Mouse (Mus musculus): ENCODE measurements around the gene Tfap2e. TPM values are rescaled to one million over a fixed set of nuclear protein-coding genes. Genes with fewer than 3 reads are reported as not detected.

Gene Tfap2e
- polyA plus RNA-seq, 1 experiment from 2014 or later: not detected

- 22% methylated on average over 10 of the region's 10 CpGs for WGBS
- peaks cover 14% of the 10 kb centered on the region for H3K36me3 ChIP-seq
- H3K4me2 ChIP-seq: no peak overlapping the region
- peaks cover 50% of the 10 kb centered on the region for H3K27me3 ChIP-seq (replicated peaks)
- no peaks in the 10 kb centered on the region for H3K9me3 ChIP-seq (replicated peaks)
- no peak overlapping the region for H3K4me3 ChIP-seq
- no peak for ATAC-seq (ENCODE audit: insufficient number of reproducible peaks, low FRiP score)
- H3K9ac ChIP-seq: no peak overlapping the region
- peaks cover 24% of the 10 kb centered on the region for H3K4me1 ChIP-seq (replicated peaks)
- H3K27ac ChIP-seq (ENCODE audit: poor library complexity, severe bottlenecking): no peak overlapping the region
Observed at GRCm38 (mm10) chr4:126739966-126740676, 4.1 kb upstream of the Tfap2e start.

DNA sequence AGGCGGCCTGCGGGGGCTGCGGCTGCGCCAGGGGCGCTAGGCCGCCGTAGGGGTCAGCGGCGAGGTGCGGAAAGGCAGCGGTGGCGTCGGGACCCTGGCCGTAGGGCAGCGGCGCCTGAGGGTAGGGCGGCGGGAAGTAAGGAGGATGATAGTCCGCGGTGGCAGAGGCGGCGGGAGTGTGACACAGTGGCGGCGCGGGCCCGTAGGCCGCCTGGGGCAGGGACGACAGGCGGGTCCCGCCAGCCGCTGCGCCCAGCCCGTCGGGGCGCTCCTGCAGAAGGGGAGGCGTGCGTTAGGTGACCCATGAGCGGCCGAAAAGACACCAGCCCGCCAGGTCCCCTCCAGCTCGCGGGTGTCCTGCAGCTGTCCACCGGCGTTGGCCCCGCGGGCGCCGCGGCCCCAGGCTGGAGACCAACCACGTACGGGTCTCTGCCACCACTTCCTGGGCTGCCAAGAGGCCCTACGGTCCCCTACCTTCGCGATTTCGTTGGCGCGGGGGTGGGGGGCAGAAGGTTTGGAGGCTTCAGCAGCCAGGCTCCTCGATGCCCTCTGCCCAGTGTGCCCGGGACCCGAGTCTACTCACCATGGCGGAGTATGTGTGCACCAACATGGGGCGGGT is 549 bp downstream of the Tfap2e start:
- H3K9ac ChIP-seq: peak overlapping the region; percentile 59
- H3K27ac ChIP-seq (ENCODE audit: poor library complexity, severe bottlenecking): no peak overlapping the region
- WGBS: 2% methylated on average over 58 of the region's 62 CpGs
- H3K36me3 ChIP-seq: no peaks in the 10 kb centered on the region
- peaks cover 20% of the 10 kb centered on the region for H3K4me1 ChIP-seq (replicated peaks)
- peaks cover 95% of the 10 kb centered on the region for H3K27me3 ChIP-seq (replicated peaks)
- no peaks in the 10 kb centered on the region for H3K9me3 ChIP-seq (replicated peaks)
- ATAC-seq (ENCODE audit: insufficient number of reproducible peaks, low FRiP score): peak; percentile 37
- peak overlapping the region; percentile 74 for H3K4me2 ChIP-seq
- H3K4me3 ChIP-seq: peak overlapping the region; percentile 45

GRCm38 (mm10) chr4:126734700-126735381 is 1.2 kb downstream of the Tfap2e start:
- Histone ChIP-seq H3K4me3 (peak overlapping the region; percentile 45), H3K9ac (peak overlapping the region; percentile 59), H3K27me3 (replicated peaks) (peaks cover 99% of the 10 kb centered on the region), H3K4me2 (peak overlapping the region; percentile 74), H3K9me3 (replicated peaks) (no peaks in the 10 kb centered on the region), H3K27ac (ENCODE audit: poor library complexity, severe bottlenecking) (no peak overlapping the region), H3K4me1 (replicated peaks) (peaks cover 20% of the 10 kb centered on the region), H3K36me3 (no peaks in the 10 kb centered on the region)
- 0 out of 2 replicates have a peak, but pooled peaks have one; percentile 43 for ATAC-seq (ENCODE audit: insufficient number of reproducible peaks, low FRiP score)
- WGBS: 4% methylated on average over 51 of the region's 51 CpGs

GRCm38 (mm10) chr4:126734001-126734603 is 1.9 kb downstream of the Tfap2e start:
- peaks cover 99% of the 10 kb centered on the region for H3K27me3 ChIP-seq (replicated peaks)
- no peak overlapping the region for H3K4me2 ChIP-seq
- no peak overlapping the region for H3K9ac ChIP-seq
- no peak overlapping the region for H3K27ac ChIP-seq (ENCODE audit: poor library complexity, severe bottlenecking)
- WGBS: 3% methylated on average over 16 of the region's 16 CpGs
- no peaks in the 10 kb centered on the region for H3K36me3 ChIP-seq
- H3K4me3 ChIP-seq: no peak overlapping the region
- H3K9me3 ChIP-seq (replicated peaks): no peaks in the 10 kb centered on the region
- H3K4me1 ChIP-seq (replicated peaks): peaks cover 20% of the 10 kb centered on the region
- no peak for ATAC-seq (ENCODE audit: insufficient number of reproducible peaks, low FRiP score)

GRCm38 (mm10) chr4:126732531-126733380 is 3.3 kb downstream of the Tfap2e start:
- no peaks in the 10 kb centered on the region for H3K9me3 ChIP-seq (replicated peaks)
- peaks cover 20% of the 10 kb centered on the region for H3K4me1 ChIP-seq (replicated peaks)
- 8% methylated on average over 26 of the region's 26 CpGs for WGBS
- peak overlapping the region; percentile 8 for H3K4me3 ChIP-seq
- ATAC-seq (ENCODE audit: insufficient number of reproducible peaks, low FRiP score): no peak
- peak overlapping the region; percentile 34 for H3K4me2 ChIP-seq
- no peak overlapping the region for H3K27ac ChIP-seq (ENCODE audit: poor library complexity, severe bottlenecking)
- no peaks in the 10 kb centered on the region for H3K36me3 ChIP-seq
- H3K9ac ChIP-seq: no peak overlapping the region
- H3K27me3 ChIP-seq (replicated peaks): peaks cover 90% of the 10 kb centered on the region

DNA sequence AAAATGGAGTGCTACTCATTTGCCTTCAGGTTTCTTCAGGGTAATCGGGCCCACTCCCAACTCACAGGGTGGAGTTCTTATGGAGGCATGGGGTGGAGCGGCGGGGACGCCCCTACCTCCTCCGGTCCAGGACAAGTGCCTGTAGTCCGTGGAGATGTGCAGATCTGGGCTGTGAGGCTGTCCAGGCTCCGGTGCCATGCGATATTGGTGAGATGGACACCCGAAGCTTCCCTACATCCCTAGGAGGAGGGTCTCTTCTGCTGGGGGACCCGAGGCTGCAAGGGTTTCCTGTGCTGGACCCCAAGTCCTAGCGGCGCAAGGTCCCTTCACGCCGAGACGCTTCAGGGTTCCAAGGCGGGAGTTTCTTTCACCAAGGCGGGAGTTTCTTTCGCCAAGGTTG is 3.9 kb downstream of the Tfap2e start:
- no peaks in the 10 kb centered on the region for H3K9me3 ChIP-seq (replicated peaks)
- H3K27me3 ChIP-seq (replicated peaks): peaks cover 84% of the 10 kb centered on the region
- H3K4me2 ChIP-seq: peak overlapping the region; percentile 34
- H3K4me3 ChIP-seq: peak overlapping the region; percentile 8
- no peak overlapping the region for H3K9ac ChIP-seq
- ATAC-seq (ENCODE audit: insufficient number of reproducible peaks, low FRiP score): no peak
- WGBS: 3% methylated on average over 18 of the region's 18 CpGs
- peaks cover 20% of the 10 kb centered on the region for H3K4me1 ChIP-seq (replicated peaks)
- H3K36me3 ChIP-seq: no peaks in the 10 kb centered on the region
- H3K27ac ChIP-seq (ENCODE audit: poor library complexity, severe bottlenecking): no peak overlapping the region

DNA sequence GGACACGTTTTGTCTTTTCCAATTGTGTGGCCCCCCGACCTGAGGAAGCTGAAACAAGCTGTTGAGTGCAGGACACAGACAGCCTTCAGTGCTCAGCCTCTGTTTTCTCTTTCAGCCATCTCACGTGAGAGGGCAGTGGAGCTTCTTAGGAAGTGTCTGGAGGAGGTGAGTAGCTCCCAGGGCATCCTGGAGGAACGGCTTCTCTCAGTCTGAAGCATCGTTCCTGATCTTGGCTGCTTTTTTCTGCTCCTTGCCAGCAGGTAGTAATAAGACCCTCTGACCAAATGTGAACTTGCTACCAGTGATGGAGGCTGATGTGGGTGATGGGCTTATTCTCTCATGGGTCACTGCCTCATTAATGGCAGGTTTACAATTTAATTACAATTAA is 28.6 kb downstream of the Tfap2e start:
- Histone ChIP-seq H3K9ac (no peak overlapping the region), H3K4me1 (replicated peaks) (no peaks in the 10 kb centered on the region), H3K9me3 (replicated peaks) (no peaks in the 10 kb centered on the region), H3K4me2 (no peak overlapping the region), H3K4me3 (no peak overlapping the region), H3K36me3 (peaks cover 76% of the 10 kb centered on the region), H3K27me3 (replicated peaks) (no peaks in the 10 kb centered on the region), H3K27ac (ENCODE audit: poor library complexity, severe bottlenecking) (no peak overlapping the region)
- ATAC-seq (ENCODE audit: insufficient number of reproducible peaks, low FRiP score): no peak
- 87% methylated on average over 5 of the region's 5 CpGs for WGBS

DNA sequence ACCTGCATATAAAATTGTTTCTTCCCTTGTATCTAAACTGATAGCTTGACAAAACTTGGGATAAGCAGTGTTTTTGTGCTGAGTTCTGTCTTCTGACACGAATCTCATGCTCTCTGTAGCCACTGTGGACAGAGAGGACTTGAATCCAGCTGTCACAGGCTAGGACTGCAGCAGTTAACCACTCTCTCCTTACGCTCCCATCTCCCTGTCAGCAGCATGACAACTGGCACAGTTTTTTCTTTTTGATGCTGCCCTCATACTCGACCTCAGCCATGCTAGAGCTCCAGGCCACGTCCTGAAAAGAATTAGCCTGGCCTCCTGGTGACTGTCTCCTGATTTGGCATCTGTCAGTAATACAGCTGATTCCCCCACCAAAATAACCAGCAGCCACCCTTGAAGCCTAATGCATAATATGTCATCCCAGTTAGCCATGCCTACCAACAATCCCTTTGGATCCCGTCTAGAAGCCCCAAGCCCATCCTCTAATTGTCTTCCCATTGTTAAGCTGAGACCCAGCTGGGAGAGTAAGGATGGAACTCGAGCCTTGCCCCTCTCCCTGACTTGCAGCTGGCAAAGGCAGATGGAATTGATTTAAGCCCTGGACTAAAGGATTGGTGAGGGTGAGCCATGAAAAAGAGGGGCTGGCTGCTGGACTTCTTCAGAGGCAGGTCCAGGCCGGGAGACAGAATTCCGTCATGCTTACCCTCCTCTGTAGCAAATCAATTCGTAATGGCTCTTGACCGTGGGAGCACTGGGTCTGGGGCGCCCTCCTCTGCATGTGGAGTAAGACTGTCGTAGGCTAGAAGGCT is 29.2 kb downstream of the Tfap2e start:
- H3K9me3 ChIP-seq (replicated peaks): no peaks in the 10 kb centered on the region
- H3K4me1 ChIP-seq (replicated peaks): no peaks in the 10 kb centered on the region
- H3K4me2 ChIP-seq: no peak overlapping the region
- H3K4me3 ChIP-seq: no peak overlapping the region
- no peak overlapping the region for H3K27ac ChIP-seq (ENCODE audit: poor library complexity, severe bottlenecking)
- no peak for ATAC-seq (ENCODE audit: insufficient number of reproducible peaks, low FRiP score)
- H3K27me3 ChIP-seq (replicated peaks): no peaks in the 10 kb centered on the region
- H3K36me3 ChIP-seq: peaks cover 77% of the 10 kb centered on the region
- 76% methylated on average over 12 of the region's 12 CpGs for WGBS
- no peak overlapping the region for H3K9ac ChIP-seq

DNA sequence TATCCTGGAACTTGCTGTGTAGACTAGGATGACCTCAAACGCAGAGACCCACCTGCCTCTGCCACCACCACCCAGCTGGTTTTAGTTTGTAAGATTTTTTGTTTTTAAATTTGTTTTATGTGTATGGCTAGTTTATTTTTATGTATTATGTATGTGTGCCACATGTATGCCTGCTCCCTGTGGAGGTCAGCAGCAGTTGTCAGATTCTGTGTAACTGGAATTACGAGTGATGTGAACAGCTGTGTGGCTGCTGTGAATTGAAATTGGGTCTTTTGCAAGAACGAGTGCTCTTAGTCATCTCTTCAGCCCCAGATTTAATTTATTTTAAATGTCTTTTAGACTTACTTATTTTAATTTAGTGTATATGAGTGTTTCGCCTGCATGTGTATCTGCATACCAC is 39.1 kb downstream of the Tfap2e start:
- peaks cover 51% of the 10 kb centered on the region for H3K36me3 ChIP-seq
- ATAC-seq (ENCODE audit: insufficient number of reproducible peaks, low FRiP score): no peak
- H3K9ac ChIP-seq: no peak overlapping the region
- no peaks in the 10 kb centered on the region for H3K9me3 ChIP-seq (replicated peaks)
- H3K27me3 ChIP-seq (replicated peaks): no peaks in the 10 kb centered on the region
- H3K4me2 ChIP-seq: no peak overlapping the region
- H3K4me1 ChIP-seq (replicated peaks): no peaks in the 10 kb centered on the region
- H3K4me3 ChIP-seq: no peak overlapping the region
- WGBS: 89% methylated on average over 4 of the region's 4 CpGs
- no peak overlapping the region for H3K27ac ChIP-seq (ENCODE audit: poor library complexity, severe bottlenecking)

DNA sequence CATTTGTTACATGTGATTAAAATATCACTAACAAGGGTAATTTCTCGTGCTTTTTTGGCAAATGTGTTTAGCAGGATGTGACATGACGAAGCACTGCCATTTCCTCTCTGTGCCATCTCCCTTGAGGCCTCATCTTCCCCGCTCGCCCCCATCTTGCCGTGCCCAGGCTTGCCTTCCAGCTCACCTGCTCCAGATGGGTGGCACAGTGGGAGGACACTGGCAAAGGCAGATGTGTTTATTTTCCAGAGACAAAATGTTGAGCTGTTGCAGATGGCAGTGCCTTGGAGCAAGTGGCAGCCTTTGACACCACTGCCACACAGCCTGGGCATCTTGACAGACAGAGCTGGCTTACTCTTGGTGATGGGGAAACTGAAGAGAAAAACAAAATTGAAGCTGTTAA is 43.0 kb downstream of the Tfap2e start:
- Histone ChIP-seq H3K9ac (no peak overlapping the region), H3K27me3 (replicated peaks) (no peaks in the 10 kb centered on the region), H3K4me3 (no peak overlapping the region), H3K4me2 (no peak overlapping the region), H3K36me3 (peaks cover 38% of the 10 kb centered on the region), H3K9me3 (replicated peaks) (no peaks in the 10 kb centered on the region), H3K27ac (ENCODE audit: poor library complexity, severe bottlenecking) (no peak overlapping the region), H3K4me1 (replicated peaks) (no peaks in the 10 kb centered on the region; the same call in 1 of the 2 replicates)
- ATAC-seq (ENCODE audit: insufficient number of reproducible peaks, low FRiP score): no peak
- WGBS: 91% methylated on average over 5 of the region's 5 CpGs

All from heart, embryonic 12.5 days (tissue).